Mouse (Mus musculus) lung, postnatal 25 days (tissue): ENCODE data around the gene Sfn.
"Not testable (repeated sequence)": the region's sequence is repeated elsewhere in the genome, so short reads cannot be mapped to it uniquely, and the experiment has no call there.

Experiments used
- DNase-seq: peaks from one replicate; pipeline ENCODE4 v3.0.0; 2022; ENCODE audit warnings: low spot score

The Sfn gene

DNA sequence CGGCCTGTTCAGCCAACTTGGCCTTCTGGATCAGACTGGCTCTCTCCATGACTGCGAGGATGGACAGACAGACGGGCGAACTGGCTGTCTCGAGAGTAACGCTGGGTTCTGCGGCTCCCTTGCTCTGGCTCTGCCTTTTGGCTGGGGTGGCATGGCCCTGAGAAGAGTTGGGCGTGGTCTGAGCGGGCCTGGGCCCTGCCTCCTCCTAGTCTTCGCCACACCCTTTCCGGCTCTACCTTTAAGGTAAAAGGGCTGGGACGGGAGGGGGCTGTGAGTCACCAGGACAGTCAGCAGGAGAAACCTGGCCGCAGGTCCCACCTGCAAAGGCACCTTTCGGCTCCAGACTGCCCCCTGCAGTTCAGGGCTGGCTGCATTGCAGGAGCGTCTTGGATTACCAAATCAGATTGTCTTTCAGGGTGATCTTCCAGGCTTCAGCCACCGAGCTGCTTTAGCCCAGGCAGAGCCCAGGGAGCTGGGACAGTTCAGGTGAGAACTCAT, at the start of gene Sfn:
TSS of gene Sfn (minus strand) at position 448 of the 498 bp plus-strand sequence.
- DNase-seq = peak; percentile 86

DNA sequence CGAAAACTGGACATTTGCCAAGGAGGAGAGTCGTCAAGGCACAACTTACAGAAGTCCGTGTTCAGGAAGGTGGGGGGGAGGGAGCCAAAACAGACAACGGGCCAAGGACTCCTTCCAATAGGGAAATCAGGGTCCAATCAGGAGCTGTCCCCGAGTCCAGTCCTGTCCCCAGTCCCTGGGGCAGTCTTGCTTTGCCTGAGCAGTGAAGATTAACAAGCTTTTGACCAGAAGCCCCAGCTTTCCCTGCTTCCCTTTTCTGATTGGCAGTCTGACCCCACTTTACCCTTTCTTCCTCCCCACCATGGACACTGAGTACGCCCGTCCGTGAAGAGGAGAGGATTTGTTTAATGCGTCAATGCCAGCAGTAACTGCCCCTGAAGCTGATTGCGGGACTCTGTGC, 49.5 kb upstream of the Sfn start:
- DNase-seq = no peak

- DNase-seq = peak; percentile 91
Measured at GRCm38 (mm10) chr4:133649989-133650699, 48.2 kb upstream of the Sfn start, which contains the start of gene Zdhhc18. TSS of gene Zdhhc18 (minus strand) at chr4:133650154.

DNA sequence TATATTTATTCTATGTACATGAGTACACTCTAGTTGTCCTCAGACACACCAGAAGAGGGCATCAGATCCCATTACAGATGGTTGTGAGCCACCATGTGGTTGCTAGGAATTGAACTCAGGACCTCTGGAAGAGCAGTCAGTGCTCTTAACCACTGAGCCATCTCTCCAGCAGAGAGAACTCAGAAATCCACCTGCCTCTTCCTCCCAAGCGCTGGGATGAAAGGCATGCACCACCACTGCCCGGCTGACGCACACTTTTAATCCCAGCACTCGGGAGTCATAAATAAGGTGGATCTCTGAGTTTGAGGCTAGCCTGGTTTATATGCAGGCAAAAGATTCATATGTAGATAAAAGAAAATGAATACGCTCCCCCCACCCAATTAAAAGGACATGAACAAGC, 47.5 kb upstream of the Sfn start:
- not testable (repeated sequence) for DNase-seq

- DNase-seq = no peak
Measured at GRCm38 (mm10) chr4:133645680-133646079, 43.7 kb upstream of the Sfn start.

DNA sequence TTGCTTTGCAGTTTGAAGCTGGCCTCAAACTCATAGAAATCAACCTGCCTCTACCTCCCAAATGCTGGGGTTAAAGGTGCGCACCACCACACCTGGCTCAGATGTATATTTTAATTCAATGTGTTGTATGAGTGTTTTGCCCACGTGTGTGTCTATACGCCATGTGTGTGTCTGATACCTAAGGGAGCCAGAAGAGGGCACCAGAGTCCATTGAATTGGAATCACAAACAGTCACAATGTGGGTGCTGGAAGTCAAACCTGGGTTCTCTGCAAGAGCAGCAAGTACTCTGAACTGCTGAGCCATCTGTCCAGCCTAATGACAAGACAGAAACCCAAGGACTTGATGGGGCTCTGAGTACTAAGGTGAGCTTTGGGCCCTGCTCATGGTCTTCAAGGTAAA, 43.2 kb upstream of the Sfn start:
- no peak for DNase-seq

- no peak for DNase-seq
Measured at GRCm38 (mm10) chr4:133634043-133634410, 32.1 kb upstream of the Sfn start.

- peak; percentile 91 for DNase-seq
Measured at GRCm38 (mm10) chr4:133633332-133634042, 31.5 kb upstream of the Sfn start.

DNA sequence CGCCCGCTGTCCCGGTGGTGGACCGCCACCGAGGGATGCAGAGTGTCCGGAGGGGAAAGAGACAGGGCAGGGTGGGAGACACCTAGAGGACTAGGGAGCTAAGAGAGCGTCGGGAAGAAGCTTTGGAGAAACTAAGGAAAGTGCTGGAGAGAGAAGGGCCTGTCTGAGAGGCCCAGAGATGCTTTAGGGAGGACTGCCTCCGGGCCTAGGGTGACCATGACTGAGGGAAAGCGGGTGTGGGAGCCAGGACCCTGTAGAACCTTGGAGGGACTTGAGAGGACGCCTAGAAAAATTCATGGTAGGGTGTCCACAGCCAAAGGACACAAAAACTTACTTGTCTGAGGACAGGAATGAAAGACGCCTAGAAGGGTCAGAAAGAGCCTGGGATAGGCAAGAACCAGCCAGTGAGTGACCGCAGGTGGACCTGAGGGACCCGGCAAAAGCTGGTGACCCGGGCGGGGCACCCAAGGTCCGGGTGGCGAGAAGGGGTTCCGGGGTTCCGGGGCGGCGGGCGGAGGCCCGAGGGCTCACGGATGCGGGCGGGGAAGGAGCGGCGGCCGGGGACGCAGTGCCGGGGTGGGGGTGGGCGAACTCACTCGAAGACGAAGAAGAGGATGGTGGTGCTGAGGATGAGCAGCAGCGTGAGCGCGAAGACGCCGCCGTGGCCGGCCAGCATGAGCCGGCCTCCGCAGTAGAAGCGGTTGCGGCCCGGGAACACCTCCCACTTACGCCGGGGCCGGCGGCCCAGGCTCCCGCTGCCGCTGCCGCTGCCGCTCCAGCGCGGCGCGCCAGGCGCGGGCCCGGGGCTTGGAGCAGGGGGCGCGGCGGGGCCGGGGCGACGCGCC, 30.7 kb upstream of the Sfn start:
- DNase-seq = no peak

GRCm38 (mm10) chr4:133631769-133632411, 29.9 kb upstream of the Sfn start:
- DNase-seq = peak; percentile 58

DNA sequence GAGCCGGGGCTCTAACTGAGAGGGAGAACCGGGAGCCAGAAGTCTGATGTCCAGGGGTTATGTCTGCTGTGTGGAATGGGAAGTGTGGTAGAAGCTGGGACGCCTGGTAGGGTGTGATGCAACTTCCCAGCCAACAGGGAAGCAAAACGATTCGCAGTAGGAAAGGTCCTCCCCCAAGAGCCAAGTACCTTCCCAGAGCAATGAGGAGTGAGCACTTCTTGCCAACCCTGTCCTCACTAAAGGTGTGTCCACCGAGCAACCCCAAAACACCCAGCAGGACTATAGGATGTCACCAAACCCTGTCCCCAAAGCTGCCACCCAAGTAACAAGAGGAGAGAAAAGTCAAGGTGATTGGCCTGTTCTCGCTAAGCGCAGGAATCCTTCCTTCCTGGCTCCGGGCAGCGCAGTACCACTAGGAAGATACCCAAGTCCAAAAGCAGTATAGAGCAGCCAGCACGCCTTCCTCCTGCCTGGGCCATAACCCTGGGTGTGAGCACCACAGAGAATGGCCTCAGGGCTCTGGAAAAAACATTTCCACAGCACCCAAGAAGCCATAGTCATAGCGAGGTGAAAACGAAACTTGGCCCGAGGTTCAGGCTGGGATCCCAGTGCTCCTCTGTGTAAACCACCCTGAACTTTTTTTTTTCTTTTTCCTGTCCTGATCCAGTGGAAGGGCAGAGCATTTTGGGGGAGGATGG, 29.3 kb upstream of the Sfn start:
- DNase-seq = peak; percentile 64

DNA sequence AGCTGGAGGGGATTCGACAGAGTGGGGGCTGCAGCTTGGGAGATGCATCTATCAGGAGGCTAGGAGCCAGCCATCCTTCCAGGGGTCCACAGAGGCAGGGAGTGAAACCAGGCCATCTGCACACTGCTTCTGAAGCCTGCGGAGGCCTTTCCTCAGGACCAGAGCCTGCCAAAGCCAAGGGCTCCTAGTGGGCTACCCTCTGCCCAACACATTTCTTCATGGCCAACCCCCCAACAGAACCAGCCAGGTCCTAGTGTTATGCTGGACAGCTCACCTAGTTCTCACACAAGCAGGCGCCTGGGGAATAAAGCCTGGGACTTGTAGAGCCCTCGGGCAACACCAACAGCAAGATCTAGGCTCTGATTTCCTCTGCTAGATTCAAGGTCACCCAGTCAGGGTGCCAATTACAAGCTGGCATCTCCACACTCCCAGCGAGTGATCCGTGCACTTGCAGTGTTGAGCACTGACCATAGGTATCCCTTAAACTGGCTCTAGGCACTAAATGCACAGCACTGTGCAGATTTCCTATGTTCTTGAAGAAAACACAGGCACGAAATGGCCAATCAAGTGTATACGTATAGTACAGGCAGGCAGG, 28.5 kb upstream of the Sfn start:
- no peak for DNase-seq

DNA sequence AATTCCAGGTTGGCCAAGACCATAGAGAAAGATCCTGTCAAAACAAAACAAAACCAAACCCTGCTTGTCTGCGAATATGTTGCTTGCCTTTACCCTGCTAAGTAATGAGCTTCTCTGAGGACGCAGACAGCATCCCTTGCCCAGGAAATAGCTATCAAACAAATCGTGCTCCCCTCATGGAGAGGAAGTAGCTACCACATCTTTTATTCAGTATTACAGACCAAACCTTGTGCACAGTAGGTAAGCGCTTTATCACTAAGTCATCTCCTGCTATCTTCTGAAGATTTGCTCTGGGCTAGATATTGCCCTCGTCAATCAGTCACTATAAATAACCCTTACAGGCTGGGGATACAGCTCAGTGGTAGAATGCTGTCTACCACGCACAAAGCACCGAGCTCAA, 27.2 kb upstream of the Sfn start:
- no peak for DNase-seq

DNA sequence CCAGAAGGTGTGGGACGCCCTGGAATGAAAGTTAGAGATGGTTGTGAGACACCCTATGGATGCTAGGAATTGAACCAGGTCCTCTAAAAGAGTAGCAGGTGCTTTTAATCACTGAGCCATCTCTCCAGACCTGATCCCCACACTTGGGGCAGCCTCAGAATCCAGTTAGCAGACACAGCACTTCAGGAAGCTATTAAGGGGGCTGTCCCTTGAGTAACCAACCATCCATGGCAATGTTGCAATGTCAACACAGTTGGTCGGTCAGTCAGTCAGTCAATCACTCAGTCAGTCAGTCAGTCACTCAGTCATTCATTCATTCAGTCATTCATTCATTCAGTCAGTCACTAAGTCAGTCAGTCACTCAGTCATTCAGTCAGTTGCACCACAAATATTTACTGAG, 26.5 kb upstream of the Sfn start:
- DNase-seq = no peak

GRCm38 (mm10) chr4:133627039-133627438, 25.1 kb upstream of the Sfn start:
- DNase-seq = no peak

DNA sequence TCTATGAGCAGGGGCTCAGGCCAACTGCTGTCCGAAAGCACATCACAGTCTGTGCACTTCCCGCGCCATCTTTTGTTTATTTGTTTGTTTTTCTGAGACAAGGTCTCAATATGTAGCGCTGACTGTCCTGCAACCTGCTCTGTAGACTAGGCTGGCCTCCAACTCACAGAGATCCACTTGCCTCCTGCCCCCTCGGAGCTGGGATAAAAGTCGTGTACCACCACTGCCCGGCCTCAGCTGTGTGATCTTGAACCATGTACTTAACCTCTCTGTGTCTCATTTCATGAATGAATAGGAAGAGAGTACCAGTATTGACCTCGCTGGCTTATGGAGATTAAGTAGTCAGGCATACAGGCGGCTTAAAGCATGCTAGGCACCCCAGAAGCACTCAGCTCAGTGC, 24.7 kb upstream of the Sfn start:
- no peak for DNase-seq

- DNase-seq = no peak
Measured at GRCm38 (mm10) chr4:133626221-133626620, 24.3 kb upstream of the Sfn start.

GRCm38 (mm10) chr4:133625621-133626071, 23.7 kb upstream of the Sfn start:
- DNase-seq = peak; percentile 86

DNA sequence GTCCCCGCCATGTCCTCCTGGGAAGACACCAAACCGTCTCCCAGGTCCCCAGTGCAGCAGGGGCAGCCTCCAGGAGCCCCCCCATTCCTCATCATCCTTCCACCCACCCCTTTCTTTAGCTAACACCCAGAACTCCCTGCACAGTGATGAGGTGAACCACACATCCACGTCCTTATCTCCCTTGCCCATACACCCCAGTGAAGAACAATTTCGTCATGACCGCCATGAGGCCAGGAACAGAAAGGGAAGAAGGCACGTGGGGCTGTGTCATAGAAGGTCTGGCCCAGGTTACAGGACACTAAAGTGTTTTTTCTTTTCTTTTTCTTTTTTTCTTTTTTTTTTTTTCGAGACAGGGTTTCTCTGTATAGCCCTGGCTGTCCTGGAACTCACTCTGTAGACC, 22.9 kb upstream of the Sfn start:
- DNase-seq = no peak

DNA sequence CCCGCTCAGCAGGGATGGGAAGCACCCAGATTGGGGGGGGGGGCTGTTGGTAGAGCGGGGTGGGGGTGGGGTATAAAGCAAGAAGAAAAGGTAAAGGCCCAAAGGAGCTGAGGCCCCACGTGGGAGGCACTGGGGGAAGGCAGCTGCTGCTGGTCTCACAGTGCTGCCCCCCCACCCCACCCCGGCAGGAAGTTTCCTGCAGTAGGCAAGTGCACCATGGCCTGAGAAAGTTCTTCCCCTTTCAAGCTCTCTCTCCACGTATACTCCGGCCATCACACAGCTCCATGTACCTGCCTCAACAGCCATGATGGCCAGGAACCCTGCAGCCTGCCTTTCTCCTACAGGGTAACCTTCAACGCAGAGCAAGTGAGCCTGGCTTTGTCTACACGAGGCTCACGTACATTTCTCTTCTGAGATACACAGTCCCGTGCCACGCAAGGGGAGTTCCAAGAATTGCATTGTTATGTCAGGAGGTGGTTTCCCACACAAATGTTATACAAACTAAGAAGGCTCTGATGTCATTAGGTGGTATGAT, 20.3 kb upstream of the Sfn start:
- DNase-seq = no peak

DNA sequence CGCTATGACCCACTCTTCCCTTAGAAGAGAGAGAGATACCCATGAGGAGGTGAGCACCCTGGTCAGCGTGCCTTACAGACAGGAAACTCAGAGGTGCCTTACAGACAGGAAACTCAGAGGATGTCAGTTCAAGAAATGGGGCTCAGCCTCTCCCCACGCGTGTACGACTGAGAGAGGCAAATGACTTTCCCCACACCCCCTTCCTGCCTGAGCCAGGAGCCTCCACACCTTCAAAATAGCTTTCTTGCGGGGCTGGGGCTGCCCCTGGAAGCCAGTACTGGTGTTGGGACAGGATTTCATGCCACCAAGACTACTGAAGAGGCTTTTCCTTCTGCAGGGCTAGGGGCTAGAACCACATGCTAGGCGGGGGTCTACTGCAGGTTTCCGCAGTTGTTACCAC, 18.7 kb upstream of the Sfn start:
- no peak for DNase-seq
